Mouse (Mus musculus) frontal cortex, postnatal 10 days (tissue): ENCODE data around the gene Acad10.

Experiments
- DNase-seq, 2 experiments: peaks; one replicate each; pipeline ENCODE4 v3.0.0; 2022; ENCODE audit warnings: low spot score in 2 of 2, mixed read lengths in 1 of 2

The Acad10 gene

GRCm38 (mm10) chr5:121597332-121597731 lies 63.0 kb downstream of the Acad10 start:
- no peak for DNase-seq

- no peak for DNase-seq
Measured at GRCm38 (mm10) chr5:121596226-121596625, 64.1 kb downstream of the Acad10 start.

GRCm38 (mm10) chr5:121595758-121596157 lies 64.6 kb downstream of the Acad10 start:
- no peak for DNase-seq

- DNase-seq: no peak
Measured at GRCm38 (mm10) chr5:121594714-121595313, 65.5 kb downstream of the Acad10 start.

- DNase-seq: peak; percentile 69 to 77
Measured at GRCm38 (mm10) chr5:121593451-121594401, 66.6 kb downstream of the Acad10 start, which contains the start of gene Aldh2. Gene Aldh2 (minus strand): TSS chr5:121593824.

- DNase-seq: no peak
Measured at GRCm38 (mm10) chr5:121592816-121593407, 67.4 kb downstream of the Acad10 start.

- no peak for DNase-seq
Measured at GRCm38 (mm10) chr5:121592064-121592815, 68.1 kb downstream of the Acad10 start.

- no peak for DNase-seq
Measured at GRCm38 (mm10) chr5:121591417-121592063, 68.8 kb downstream of the Acad10 start.

GRCm38 (mm10) chr5:121589928-121590327 lies 70.4 kb downstream of the Acad10 start:
- no peak for DNase-seq

GRCm38 (mm10) chr5:121586400-121587039 lies 73.8 kb downstream of the Acad10 start:
- DNase-seq: no peak

GRCm38 (mm10) chr5:121585699-121586098 lies 74.6 kb downstream of the Acad10 start:
- DNase-seq: no peak

- DNase-seq: no peak
Measured at GRCm38 (mm10) chr5:121585005-121585404, 75.3 kb downstream of the Acad10 start.

GRCm38 (mm10) chr5:121583765-121584501 lies 76.4 kb downstream of the Acad10 start:
- DNase-seq: peak; percentile 69 to 74

- no peak for DNase-seq
Measured at GRCm38 (mm10) chr5:121581945-121582344, 78.4 kb downstream of the Acad10 start.

GRCm38 (mm10) chr5:121576927-121577488 lies 83.3 kb downstream of the Acad10 start:
- DNase-seq: no peak

GRCm38 (mm10) chr5:121575867-121576266 lies 84.4 kb downstream of the Acad10 start:
- DNase-seq: no peak

- no peak for DNase-seq
Measured at GRCm38 (mm10) chr5:121574145-121574544, 86.2 kb downstream of the Acad10 start.
